Mouse (Mus musculus) liver, adult (tissue): Measurements from ENCODE around the gene Tmem245.

Experiments
- GATA4 ChIP-seq: IDR thresholded peaks from 2 replicates; pipeline ENCODE4 v1.6.1; 2014; ENCODE audit warnings: mild to moderate bottlenecking, low read length; ENCODE audit not compliant: insufficient replicate concordance

Gene Tmem245

GRCm38 (mm10) chr4:56942567-56942966 lies 4.7 kb downstream of the Tmem245 start:
- TF ChIP-seq GATA4 = no peak

- no peak for TF ChIP-seq GATA4
Measured at GRCm38 (mm10) chr4:56941481-56941880, 5.8 kb downstream of the Tmem245 start.

- TF ChIP-seq GATA4 = no peak
Measured at GRCm38 (mm10) chr4:56937136-56937535, 10.1 kb downstream of the Tmem245 start.

GRCm38 (mm10) chr4:56935327-56935726 lies 11.9 kb downstream of the Tmem245 start:
- no peak for TF ChIP-seq GATA4

GRCm38 (mm10) chr4:56933154-56933553 lies 14.1 kb downstream of the Tmem245 start:
- no peak for TF ChIP-seq GATA4

- no peak for TF ChIP-seq GATA4
Measured at GRCm38 (mm10) chr4:56932096-56932495, 15.1 kb downstream of the Tmem245 start.

- no peak for TF ChIP-seq GATA4
Measured at GRCm38 (mm10) chr4:56930312-56930711, 16.9 kb downstream of the Tmem245 start.

- no peak for TF ChIP-seq GATA4
Measured at GRCm38 (mm10) chr4:56926971-56927370, 20.3 kb downstream of the Tmem245 start.

- TF ChIP-seq GATA4 = no peak
Measured at GRCm38 (mm10) chr4:56922229-56922628, 25.0 kb downstream of the Tmem245 start.

- TF ChIP-seq GATA4 = no peak
Measured at GRCm38 (mm10) chr4:56915732-56916325, 31.4 kb downstream of the Tmem245 start.

GRCm38 (mm10) chr4:56914761-56915160 lies 32.5 kb downstream of the Tmem245 start:
- no peak for TF ChIP-seq GATA4

GRCm38 (mm10) chr4:56914338-56914737 lies 32.9 kb downstream of the Tmem245 start:
- TF ChIP-seq GATA4 = no peak

GRCm38 (mm10) chr4:56912382-56913001 lies 34.7 kb downstream of the Tmem245 start:
- TF ChIP-seq GATA4 = no peak

GRCm38 (mm10) chr4:56909568-56909967 lies 37.7 kb downstream of the Tmem245 start:
- TF ChIP-seq GATA4 = no peak

- TF ChIP-seq GATA4 = no peak
Measured at GRCm38 (mm10) chr4:56907671-56908070, 39.6 kb downstream of the Tmem245 start.

- no peak for TF ChIP-seq GATA4
Measured at GRCm38 (mm10) chr4:56906926-56907325, 40.3 kb downstream of the Tmem245 start.

GRCm38 (mm10) chr4:56905507-56905906 lies 41.7 kb downstream of the Tmem245 start:
- TF ChIP-seq GATA4 = no peak
